Mouse (Mus musculus) gastrocnemius, postnatal 25 days (tissue): ENCODE results near the gene Lrfn4. TPM values are rescaled to one million over a fixed set of nuclear protein-coding genes. Genes with fewer than 3 reads are reported as not detected.
"Not testable (repeated sequence)": the region's sequence is repeated elsewhere in the genome, so short reads cannot be mapped to it uniquely, and the experiment has no call there.

Experiments
- DNase-seq: peaks from one replicate; pipeline ENCODE4 v3.0.0; 2022
- total RNA-seq, 2 experiments: library from RNA; stranded (reverse); gene quantifications; 1 replicate in 1 of 2; 2 replicates in 1 of 2; pipeline ENCODE4 v1.2.3; 2021

Gene Lrfn4
- total RNA-seq, 2 experiments from 2014 or later = 1.4 to 1.5 TPM

GRCm38 (mm10) chr19:4612181-4612961 lies 3.1 kb downstream of the Lrfn4 start:
- DNase-seq = no peak

GRCm38 (mm10) chr19:4610109-4610508 lies 5.4 kb downstream of the Lrfn4 start:
- peak; percentile 68 for DNase-seq

GRCm38 (mm10) chr19:4608511-4608910 lies 7.0 kb downstream of the Lrfn4 start:
- no peak for DNase-seq

- DNase-seq = no peak
Measured at GRCm38 (mm10) chr19:4607406-4607805, 8.1 kb downstream of the Lrfn4 start.

- no peak for DNase-seq
Measured at GRCm38 (mm10) chr19:4605654-4606053, 9.8 kb downstream of the Lrfn4 start.

GRCm38 (mm10) chr19:4603801-4604723 lies 11.4 kb downstream of the Lrfn4 start:
- DNase-seq = no peak

GRCm38 (mm10) chr19:4602459-4602858 lies 13.0 kb downstream of the Lrfn4 start:
- no peak for DNase-seq

- DNase-seq = no peak
Measured at GRCm38 (mm10) chr19:4596071-4596470, 19.4 kb downstream of the Lrfn4 start.

GRCm38 (mm10) chr19:4593792-4594522 lies 21.5 kb downstream of the Lrfn4 start:
- no peak for DNase-seq

- DNase-seq = no peak
Measured at GRCm38 (mm10) chr19:4590025-4590424, 25.4 kb downstream of the Lrfn4 start.

- DNase-seq = no peak
Measured at GRCm38 (mm10) chr19:4589081-4589480, 26.4 kb downstream of the Lrfn4 start.

- no peak for DNase-seq
Measured at GRCm38 (mm10) chr19:4588430-4588829, 27.0 kb downstream of the Lrfn4 start.

- no peak for DNase-seq
Measured at GRCm38 (mm10) chr19:4587426-4587825, 28.0 kb downstream of the Lrfn4 start.

- not testable (repeated sequence) for DNase-seq
Measured at GRCm38 (mm10) chr19:4586783-4587182, 28.7 kb downstream of the Lrfn4 start.

- DNase-seq = no peak
Measured at GRCm38 (mm10) chr19:4583856-4584255, 31.6 kb downstream of the Lrfn4 start.

GRCm38 (mm10) chr19:4579296-4579695 lies 36.2 kb downstream of the Lrfn4 start:
- DNase-seq = no peak

GRCm38 (mm10) chr19:4578799-4579198 lies 36.7 kb downstream of the Lrfn4 start:
- DNase-seq = no peak

GRCm38 (mm10) chr19:4573241-4573640 lies 42.2 kb downstream of the Lrfn4 start:
- no peak for DNase-seq

- no peak for DNase-seq
Measured at GRCm38 (mm10) chr19:4572467-4572866, 43.0 kb downstream of the Lrfn4 start.

- DNase-seq = no peak
Measured at GRCm38 (mm10) chr19:4572061-4572460, 43.4 kb downstream of the Lrfn4 start.

GRCm38 (mm10) chr19:4571658-4572057 lies 43.8 kb downstream of the Lrfn4 start:
- no peak for DNase-seq

- DNase-seq = no peak
Measured at GRCm38 (mm10) chr19:4570815-4571214, 44.7 kb downstream of the Lrfn4 start.

GRCm38 (mm10) chr19:4570237-4570613 lies 45.2 kb downstream of the Lrfn4 start:
- no peak for DNase-seq
